Mouse (Mus musculus): ENCODE data around the gene Hoxa7.

Gene Hoxa7

GRCm38 (mm10) chr6:52203121-52203370 lies 18.6 kb downstream of the Hoxa7 start:
- in situ Hi-C loops (cut with MboI, MseI): no loop called here

- in situ Hi-C loops (cut with MboI, MseI): no loop called here
Observed at GRCm38 (mm10) chr6:52202362-52203120, 19.1 kb downstream of the Hoxa7 start.

- in situ Hi-C loops (cut with MboI, MseI): no loop called here
Observed at GRCm38 (mm10) chr6:52201269-52201668, 20.4 kb downstream of the Hoxa7 start.

- in situ Hi-C loops (cut with MboI, MseI): no loop called here
Observed at GRCm38 (mm10) chr6:52200751-52201250, 20.9 kb downstream of the Hoxa7 start.

- in situ Hi-C loops (cut with MboI, MseI): no loop called here
Observed at GRCm38 (mm10) chr6:52200073-52200750, 21.4 kb downstream of the Hoxa7 start.

GRCm38 (mm10) chr6:52197271-52197670 lies 24.4 kb downstream of the Hoxa7 start:
- in situ Hi-C loops (cut with MboI, MseI): no loop called here

- in situ Hi-C loops (cut with MboI, MseI): no loop called here
Observed at GRCm38 (mm10) chr6:52196811-52197210, 24.8 kb downstream of the Hoxa7 start.

GRCm38 (mm10) chr6:52194690-52195089 lies 27.0 kb downstream of the Hoxa7 start:
- in situ Hi-C loops (cut with MboI, MseI): no loop called here

- in situ Hi-C loops (cut with MboI, MseI): no loop called here
Observed at GRCm38 (mm10) chr6:52191860-52192550, 29.6 kb downstream of the Hoxa7 start.

GRCm38 (mm10) chr6:52190906-52191810 lies 30.5 kb downstream of the Hoxa7 start, which contains the start of gene Hoxa4:
Hoxa4 (minus strand) TSS chr6:52191753.
- in situ Hi-C loops (cut with MboI, MseI): no loop called here

GRCm38 (mm10) chr6:52190410-52190809 lies 31.2 kb downstream of the Hoxa7 start:
- in situ Hi-C loops (cut with MboI, MseI): no loop called here

GRCm38 (mm10) chr6:52189909-52190308 lies 31.7 kb downstream of the Hoxa7 start:
- in situ Hi-C loops (cut with MboI, MseI): no loop called here

GRCm38 (mm10) chr6:52189172-52189591 lies 32.5 kb downstream of the Hoxa7 start:
- in situ Hi-C loops (cut with MboI, MseI): no loop called here

GRCm38 (mm10) chr6:52186500-52186899 lies 35.2 kb downstream of the Hoxa7 start:
- in situ Hi-C loops (cut with MboI, MseI): no loop called here

GRCm38 (mm10) chr6:52185834-52186233 lies 35.8 kb downstream of the Hoxa7 start:
- in situ Hi-C loops (cut with MboI, MseI): no loop called here

GRCm38 (mm10) chr6:52185222-52185621 lies 36.4 kb downstream of the Hoxa7 start:
- in situ Hi-C loops (cut with MboI, MseI): no loop called here

- in situ Hi-C loops (cut with MboI, MseI): no loop called here
Observed at GRCm38 (mm10) chr6:52184668-52185067, 37.0 kb downstream of the Hoxa7 start.

GRCm38 (mm10) chr6:52183311-52184080 lies 38.2 kb downstream of the Hoxa7 start:
- in situ Hi-C loops (cut with MboI, MseI): no loop called here

GRCm38 (mm10) chr6:52182793-52183192 lies 38.9 kb downstream of the Hoxa7 start:
- in situ Hi-C loops (cut with MboI, MseI): no loop called here

- in situ Hi-C loops (cut with MboI, MseI): no loop called here
Observed at GRCm38 (mm10) chr6:52182030-52182429, 39.6 kb downstream of the Hoxa7 start.

- in situ Hi-C loops (cut with MboI, MseI): no loop called here
Observed at GRCm38 (mm10) chr6:52180726-52181125, 40.9 kb downstream of the Hoxa7 start.
